Mouse (Mus musculus) telencephalon, adult 2 months (tissue): ENCODE measurements around the gene Ddx19a.
A peak's percentile ranks its signal among the peaks of the same experiment; 100 is the strongest.
"Not testable (repeated sequence)": the region's sequence is repeated elsewhere in the genome, so short reads cannot be mapped to it uniquely, and the experiment has no call there.

Experiments
- DNase-seq: peaks from one replicate; pipeline ENCODE4 v3.0.0-alpha.2; 2011; ENCODE audit warnings: low read depth, low spot score

Ddx19a gene

DNA sequence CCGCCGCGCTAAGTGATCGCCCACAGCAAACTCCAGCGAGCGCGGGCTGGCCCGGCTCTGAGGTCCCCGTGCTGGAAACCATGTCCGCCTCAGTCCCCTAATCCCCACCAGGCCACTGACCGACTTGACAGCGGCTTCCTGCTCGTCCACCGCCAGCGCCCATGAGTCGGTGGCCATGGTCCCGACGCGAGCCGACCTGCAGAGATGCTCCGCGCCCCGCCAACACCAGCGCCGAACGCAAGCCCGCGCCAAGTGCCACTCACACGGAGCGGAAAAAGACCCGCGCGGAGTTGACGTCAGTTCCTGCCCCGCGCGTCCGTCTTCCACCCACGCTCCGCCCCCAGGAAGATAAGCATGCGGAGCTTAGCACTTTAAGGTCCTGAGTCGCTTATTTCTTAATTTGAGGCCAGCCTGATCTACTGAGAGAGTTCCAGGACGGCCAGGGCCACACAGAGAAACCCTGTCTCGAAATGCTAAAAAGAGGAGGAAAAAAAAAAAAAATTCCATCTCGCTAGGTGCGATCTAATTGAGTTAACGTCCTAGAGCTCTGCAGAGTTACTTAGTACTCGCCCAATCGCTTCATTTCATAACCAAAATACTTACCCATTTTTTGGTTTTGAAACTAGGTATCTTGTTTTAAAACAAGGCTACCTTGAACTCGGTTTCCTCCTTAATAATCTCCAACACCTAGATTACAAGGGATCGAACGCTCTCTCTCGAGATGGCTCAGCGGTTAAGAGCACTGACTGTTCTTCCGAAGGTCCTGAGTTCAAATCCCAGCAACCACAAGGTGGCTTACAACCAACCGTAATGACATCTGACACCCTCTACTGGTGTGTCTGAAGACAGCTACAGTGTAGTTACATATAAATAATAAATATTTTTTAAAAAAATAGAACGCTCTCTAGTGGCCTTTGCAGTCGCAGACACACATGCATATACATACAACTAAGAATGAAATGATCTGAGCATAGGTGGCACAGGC is at the start of gene Ddx19a:
Gene Ddx19a (minus strand): TSS at position 254 of the 985 bp plus-strand sequence.
- DNase-seq: peak; percentile 88

DNA sequence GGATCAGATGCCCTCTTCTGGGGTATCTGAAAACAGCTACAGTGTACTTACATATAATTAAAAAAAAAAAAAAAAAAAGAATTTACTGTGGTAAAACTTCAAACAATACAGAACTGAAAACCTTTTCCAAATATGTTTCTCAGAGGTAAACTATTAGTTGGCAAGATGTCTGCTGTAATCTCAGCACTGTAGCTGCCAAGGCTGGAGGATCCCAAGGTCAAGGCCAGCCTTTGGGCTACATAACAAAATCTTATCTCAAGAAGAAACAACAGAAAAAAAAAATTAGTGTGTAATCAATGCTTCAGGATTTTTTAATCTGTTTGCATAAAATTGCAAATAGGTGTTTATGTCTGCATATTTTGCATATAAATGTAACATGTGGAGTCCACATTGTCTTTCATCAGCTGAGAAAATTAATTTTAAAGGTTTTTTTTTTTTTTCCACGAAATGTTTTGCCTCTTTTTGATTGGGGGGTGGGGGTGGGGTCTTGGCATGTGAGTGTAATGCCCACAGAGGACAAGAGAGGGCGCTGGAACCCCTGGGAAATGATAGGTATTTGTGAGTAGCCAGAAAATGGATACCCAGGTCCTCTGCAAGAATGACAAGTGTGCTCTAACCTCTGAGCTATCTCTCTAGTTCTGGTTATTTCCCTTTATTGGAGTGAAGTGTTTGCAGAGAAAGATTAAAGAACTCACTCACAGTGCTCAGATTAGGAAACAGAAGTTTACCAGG is 46.6 kb upstream of the Ddx19a start:
- no peak for DNase-seq

DNA sequence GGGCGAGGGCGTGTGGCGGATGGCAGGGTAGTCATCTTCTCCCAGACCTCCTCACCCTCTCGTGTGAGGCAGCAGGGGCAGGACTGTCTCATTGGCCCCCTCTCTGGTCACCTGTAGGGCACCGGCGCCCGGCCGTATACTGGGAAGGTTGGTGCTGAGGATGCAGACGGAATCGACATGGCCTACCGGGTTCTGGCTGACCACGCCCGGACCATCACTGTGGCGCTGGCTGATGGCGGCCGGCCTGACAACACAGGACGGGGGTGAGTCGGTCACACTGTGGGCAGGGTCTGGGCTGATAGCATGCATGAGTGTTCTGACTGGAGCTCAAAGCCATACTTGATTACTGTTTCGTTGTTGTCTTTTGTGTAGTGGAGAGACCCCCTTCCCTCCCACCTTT is 44.9 kb upstream of the Ddx19a start:
- DNase-seq: no peak

DNA sequence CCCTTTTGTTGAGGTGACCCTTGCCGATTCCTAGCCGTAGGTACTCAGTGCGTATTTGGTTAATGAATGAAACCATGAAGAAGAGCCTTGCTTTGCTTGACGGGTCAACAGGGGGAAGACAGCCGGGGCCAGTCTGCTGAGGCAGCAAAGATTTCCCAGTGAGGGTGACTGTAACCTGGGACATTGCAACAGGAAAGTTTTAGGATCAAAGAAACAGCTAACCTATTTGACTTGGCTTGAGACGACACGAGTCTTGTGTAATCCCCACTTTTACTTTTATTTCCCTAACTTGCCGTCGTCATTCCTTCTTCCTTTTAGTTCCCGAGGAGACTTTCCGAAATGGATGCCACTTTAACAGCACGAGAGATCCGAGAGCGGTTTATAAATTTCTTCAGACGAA is 39.0 kb upstream of the Ddx19a start:
- no peak for DNase-seq

DNA sequence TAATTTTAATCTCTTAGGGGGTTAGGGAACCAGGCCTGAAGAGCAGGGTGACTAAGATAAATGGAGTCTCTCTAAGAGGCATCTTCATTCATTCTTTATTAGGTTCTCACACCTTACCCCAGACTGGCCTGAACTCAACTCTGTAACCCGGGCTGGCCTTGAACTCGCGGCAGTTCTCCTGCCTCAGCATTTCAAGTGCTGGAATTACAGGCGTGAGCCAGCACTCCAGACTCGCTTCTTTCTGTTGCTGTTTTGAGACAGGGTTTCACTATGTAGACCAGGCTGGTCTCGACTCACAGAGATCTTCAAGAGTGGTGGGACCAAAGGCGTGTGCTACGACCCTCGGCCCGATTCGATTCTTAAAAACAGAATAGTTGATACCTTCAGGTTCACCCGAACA is 36.7 kb upstream of the Ddx19a start:
- no peak for DNase-seq

DNA sequence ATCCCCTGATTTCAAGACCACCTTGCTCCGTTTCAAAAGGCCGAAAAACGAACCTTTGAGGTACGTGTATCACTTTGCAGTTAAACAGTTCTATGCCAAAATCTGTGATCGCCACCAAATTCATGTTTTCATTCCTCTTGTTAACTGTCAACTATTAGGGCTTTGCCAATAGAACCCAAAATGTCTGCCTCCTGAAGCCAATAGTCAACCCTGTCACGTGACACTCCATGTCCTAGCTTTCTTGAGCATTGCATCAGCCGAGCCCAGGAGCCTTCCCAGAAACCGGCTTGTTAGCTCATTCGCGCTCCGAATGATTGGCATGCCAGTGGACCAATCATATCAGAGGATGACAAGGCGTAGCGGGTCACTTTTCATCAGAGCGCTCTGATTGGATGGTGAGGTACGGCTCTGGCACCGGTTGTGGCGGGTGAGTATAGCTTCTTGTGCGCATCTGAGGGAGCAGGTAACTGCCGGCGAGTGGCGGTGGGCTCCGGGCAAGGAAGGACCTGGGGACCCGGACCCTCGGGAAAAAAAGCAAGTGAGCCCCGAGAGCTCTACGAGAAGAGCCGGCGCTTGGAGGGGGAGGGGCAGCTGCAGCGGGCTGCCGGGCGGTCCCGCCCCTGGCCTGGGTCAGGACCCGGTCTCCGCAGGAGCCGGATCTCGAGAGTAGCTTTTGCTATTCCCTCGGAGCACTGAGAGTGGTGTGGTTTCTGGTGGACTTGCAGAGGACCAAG is 36.0 kb upstream of the Ddx19a start:
- DNase-seq: peak; percentile 100

DNA sequence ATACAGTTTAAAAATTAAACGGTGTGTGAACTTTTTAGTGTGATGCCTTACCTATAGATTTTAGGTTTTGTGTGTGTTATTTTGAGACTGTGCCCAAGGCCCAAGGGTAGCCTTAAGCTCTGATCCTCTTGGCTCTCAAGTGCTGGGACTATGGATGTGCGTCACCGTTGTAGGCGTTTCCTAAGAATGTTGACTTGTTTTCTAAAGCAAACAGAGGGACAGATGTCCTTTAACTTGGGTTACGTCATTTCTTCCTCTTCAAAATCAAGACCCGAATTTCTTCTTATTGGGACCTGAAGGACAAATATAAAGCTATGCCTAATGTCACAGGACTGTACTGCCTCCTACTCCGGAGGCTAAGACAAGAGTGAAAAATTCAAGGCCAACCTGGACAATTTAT is 35.3 kb upstream of the Ddx19a start, which contains the start of gene Aars:
Gene Aars (plus strand): TSS at position 229 of the 400 bp plus-strand sequence.
- no peak for DNase-seq

DNA sequence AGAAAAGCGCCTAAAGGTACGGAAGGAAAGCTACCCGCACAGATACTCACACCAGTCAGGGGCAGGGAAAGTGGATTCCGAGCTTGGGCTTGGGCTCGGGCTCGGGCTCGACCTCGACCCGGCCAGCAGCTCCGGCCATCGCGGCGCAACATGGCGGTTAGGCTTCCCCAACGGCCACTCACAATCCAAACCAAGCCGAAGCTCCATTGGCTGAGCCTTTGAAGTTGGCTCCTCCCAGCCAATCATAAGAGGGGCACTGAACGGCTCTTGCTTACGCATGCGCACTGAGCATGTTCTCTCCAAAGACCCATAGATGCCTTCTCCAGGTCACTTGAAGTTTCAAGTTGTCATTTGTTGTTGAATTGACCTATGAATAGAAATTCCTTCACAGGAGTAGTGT is 34.0 kb upstream of the Ddx19a start, which contains the start of gene Ddx19b:
Gene Ddx19b (minus strand): TSS at position 180 of the 400 bp plus-strand sequence.
- DNase-seq: no peak

DNA sequence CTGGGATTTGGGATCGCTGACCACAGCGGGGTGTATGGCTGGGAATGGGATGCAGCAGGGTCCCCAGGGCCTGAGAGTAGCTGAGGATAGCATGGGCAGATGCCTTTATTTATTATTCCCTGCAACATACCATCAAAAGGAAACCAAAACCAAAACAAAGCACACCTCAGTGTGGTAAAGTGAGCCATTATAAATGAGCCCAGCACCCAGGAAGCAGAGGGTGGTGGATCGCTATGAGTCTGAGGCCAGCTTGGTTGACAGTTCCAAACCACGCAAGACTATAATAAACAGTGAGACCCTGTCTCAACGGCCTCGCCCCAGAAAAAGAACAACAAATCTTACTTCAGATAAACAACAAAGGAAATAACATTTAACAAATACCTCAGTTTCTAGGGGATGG is 32.4 kb upstream of the Ddx19a start:
- no peak for DNase-seq

DNA sequence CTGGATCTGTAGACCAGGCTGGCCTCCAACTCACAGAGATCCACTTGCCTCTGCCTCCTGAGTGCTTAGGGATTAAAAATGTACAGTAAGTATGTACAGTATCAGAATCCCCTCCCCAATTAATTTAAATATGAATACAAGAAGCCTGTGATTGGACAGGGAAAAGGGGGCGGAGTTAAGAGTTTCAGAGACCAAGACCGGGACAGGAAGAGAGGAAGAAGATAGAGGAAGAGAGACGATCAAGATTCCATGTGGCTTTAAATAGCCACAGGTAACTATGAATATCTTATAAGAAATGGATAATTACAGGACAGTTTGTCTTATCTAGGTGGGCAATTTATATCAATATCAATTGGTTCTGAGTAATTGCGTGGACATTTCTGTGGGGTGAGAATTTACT is 32.0 kb upstream of the Ddx19a start:
- DNase-seq: no peak

DNA sequence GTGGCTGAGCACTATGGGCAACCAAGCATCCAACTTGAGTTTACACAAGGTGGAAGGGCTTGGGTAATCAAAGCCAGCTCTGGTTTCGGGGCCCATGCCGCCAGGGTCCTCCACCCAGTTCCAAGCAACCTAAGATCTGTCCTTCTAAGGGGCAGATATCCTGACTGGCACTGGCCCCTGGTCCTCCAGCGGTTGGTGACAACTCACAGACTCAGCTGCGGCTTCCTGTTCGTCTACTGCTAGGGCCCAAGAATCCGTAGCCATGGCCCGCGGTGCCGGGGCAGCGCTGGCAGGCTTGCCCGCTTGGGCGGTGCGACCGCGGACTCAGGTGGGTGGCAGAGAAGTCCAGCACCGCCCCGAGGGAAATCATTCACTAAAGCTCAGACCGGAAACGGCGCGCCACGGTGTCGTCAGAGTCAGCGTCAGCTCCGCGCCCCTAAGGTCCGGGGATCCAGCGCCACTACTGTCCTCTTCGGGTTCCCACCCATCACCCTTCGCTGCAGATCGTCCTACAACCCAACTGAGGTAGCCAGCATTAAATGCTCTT is 29.9 kb upstream of the Ddx19a start:
- DNase-seq: peak; percentile 89

DNA sequence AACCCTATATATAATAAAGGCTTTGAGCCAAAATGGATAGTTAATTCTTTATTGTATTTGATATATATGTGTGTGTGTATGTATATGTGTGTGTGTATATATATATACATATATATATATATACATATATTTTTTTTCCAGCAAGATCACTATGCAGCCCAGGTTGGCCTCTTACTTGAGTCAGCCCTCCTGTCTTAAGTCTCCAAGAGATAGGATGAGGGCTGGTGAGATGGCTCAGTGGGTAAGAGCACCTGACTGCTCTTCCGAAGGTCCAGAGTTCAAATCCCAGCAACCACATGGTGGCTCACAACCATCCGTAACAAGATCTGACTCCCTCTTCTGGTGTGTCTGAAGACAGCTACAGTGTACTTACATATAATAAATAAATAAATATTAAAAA is 29.0 kb upstream of the Ddx19a start:
- not testable (repeated sequence) for DNase-seq

DNA sequence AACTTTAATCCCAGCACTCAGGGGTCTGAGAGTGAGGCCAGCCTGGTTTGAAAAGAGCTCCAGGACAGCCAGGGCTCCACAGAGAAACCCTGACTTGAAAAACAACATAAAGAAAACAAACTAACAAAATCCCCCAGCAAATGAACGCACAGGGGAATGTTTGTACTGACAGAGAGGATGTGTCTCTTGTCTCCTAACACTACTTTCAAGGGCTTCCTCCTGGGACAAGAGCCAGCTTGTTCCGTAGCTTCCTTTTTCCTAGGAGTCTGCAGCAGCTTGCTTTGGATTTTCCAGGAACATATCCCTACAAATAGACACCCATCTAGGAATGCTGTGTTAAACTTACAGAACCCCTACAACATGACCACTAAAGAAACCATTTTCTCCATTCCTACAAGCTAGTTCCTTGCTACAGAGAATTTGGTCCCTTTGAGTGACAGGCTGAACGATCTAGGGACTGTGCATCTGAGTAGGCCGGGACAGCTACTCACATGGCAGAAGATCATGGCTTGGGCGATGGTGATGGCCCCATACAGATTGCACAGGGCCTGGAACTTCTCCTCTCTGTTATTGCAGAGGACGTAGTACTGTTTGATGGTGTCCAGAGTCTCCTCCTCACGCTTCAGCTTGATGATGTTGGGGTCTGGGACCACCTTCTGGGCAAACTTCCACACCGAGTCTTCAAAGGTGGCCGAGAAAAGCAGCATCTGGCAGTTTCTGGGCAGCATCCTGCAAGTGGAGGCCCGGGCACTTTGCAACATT is 12.8 kb upstream of the Ddx19a start:
- DNase-seq: not testable (repeated sequence)

DNA sequence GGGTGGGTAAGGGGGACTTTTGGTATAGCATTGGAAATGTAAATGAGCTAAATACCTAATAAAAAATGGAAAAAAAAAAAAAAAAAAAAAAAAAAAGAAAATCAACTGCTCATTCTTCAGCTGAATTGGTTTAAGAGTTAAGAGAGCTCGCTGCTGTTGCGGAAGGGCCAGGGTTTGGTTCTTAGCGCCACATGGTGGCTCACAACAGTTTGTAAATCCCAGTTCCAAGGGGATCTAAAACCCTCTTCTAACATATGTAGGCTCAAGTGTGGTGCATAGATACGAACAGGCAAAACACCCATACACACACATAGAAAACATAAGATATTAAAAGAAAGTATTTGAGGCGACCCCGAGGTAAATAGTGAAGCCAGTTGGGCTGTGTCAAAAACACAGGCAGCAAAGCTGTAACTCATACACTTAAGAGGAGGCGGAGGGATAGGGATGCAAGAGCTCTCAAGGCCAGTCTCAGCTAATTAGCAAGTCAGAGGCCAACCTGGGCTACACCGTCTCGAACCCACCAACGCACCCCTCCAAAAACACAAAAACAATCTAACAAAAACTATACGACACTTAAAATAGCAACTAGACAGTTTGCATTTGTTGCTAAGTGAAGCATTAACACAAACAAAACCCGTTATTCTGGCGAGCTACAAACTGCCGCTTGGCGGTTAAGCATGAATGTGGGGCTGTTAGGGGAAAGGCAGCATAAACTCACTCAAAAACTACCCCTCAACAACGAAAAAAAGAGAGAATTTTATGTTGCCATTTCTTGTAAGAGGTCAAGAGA is 764 bp downstream of the Ddx19a start:
- DNase-seq: no peak

DNA sequence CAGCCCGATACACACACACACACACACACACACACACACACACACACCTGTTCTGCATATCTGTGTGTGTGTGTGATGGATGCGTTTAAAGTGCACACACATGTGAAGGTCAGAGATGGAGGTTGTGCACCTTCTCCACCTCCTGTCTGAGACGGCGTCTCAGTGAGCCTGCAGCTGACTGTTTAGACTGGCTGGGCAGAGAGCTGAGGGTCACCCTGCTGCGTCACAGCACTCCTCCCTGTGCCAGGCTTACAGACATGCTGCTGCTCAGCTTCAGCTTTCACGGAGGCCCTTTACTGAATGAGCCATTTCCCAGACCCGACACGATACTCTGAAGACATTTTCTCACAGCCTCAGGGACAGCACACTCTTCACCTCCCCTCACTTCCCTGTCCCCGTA is 7.6 kb downstream of the Ddx19a start:
- DNase-seq: no peak

DNA sequence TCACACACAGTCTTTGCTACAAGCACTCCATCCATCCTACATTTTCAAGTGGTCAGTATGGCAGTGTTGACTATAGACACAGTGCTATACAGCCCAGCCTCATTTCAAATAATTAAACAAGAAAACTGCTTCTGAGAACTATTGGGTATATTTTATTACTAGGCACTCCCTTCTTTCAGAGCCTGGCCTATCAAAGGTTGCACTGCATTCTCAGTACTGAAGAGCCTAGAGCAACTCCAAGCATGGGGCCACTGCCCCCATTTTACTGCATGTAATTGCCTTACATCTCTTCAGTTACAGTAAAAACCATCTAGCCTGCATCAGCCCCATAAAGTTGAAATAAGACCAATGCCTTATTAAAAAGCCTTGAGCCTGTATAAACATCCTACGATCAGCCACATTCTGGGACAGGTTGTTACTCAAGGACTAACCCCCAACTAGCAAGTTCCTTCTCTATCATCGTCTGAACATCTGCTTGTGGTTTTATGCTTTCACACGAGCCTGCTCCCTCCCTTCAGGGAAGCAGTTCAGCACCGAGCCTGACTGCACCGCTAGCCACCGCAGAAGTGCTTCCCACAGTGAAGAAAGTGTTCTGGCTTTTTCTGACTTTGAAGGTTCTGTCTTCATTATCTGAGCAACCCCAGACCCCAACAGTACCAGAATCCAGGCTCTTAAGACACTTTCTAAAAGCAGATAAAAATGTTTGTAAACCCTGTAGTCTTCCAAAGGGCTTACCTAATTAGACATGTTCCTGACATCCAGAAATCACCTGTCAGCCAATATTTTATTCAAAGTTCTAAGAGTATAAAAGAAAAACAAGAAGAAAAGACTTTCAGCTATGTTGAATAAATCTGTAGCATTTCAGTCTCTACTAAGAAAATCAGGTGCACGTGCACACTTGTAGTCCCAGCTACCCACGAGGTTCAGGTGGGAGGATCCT is 9.5 kb downstream of the Ddx19a start:
- DNase-seq: no peak

DNA sequence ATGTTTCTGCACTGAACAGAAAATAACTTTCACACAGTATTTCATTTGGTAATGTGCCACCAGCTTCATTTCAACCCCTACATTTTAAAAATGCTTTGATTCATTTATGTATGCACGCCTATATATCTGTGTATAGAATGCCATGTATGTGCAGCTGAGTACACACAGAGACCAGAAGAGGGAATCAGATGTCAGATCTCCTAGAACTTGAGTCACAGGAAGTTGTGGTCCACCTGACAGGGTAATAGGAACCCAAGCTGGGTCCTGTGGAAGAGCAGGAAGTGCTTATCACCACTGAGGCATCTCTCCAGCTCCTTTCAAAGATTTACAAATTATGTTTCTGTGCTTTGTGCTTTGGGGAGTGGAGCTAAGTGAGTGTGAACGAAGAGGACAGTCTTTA is 16.3 kb downstream of the Ddx19a start:
- no peak for DNase-seq

DNA sequence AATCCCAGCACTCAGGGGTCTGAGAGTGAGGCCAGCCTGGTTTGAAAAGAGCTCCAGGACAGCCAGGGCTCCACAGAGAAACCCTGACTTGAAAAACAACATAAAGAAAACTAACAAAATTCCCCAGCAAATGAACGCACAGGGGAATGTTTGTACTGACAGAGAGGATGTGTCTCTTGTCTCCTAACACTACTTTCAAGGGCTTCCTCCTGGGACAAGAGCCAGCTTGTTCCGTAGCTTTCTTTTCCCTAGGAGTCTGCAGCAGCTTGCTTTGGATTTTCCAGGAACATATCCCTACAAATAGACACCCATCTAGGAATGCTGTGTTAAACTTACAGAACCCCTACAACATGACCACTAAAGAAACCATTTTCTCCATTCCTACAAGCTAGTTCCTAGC is 19.6 kb downstream of the Ddx19a start:
- not testable (repeated sequence) for DNase-seq

DNA sequence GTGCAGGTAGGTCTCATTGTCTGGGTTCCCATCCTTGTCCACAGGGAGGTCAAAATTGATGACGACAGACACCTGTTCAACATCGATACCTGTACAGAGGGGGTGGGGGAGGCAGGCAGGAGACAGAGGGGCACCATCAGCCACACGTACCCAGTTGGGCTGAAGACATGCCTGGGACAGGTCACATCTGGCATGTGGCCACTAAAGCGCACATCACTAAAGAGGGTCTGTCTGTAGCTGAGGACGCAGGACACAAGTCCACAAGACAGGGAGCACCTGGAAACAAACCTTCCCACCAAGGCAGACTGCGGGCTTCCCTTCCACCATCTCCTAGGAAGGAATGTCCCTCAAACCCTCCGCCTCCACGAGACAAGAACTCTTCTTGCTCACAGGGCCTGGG is 21.1 kb downstream of the Ddx19a start:
- not testable (repeated sequence) for DNase-seq
